ENCODE assay signal across 25 mouse cellular contexts in the genomic region with DNA sequence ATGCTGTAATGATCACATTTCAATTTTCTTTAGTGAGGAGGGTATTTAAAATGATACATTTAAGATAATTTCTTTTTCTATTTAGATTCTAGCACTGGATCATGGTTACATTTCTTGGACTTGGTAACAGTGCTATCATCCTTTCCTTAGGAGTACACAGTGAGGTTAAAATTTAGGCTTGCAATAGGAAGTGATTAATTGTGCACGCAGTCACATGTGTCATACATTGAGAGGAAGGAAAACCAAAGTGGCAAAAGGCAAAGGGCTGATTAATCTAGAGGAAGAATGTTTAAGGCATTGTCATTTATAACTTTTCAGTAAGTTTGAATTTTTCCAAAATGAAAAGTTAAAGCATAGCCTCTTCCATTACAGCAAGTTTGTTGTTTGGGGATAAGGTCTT.
DNase-seq lines count a peak whose midpoint lies in the region; ATAC-seq lines count a peak whose summit lies in the region.
"Had no signal": no experiment of that assay in that cellular context is flagged by ENCODE, and none has a peak within 500 bp of the region (broad histone marks: within the 10 kb centered on the region; RNA-seq: fewer than 3 reads in every experiment).

No protein-coding gene starts in this region.

- no peak overlapping the region for H3K4me3 ChIP-seq in heart, embryonic 10.5 days
- H3K4me3 ChIP-seq: embryonic facial prominence, embryonic 12.5 days; embryonic facial prominence, embryonic 15.5 days; gastrocnemius, adult 2 months; heart, adult 2 months; hindbrain, embryonic 12.5 days; hindbrain, embryonic 15.5 days had no signal

- ATAC-seq in granulocyte monocyte progenitor cell, adult 5-6 weeks (replicated peaks; ENCODE audit: poor library complexity, severe bottlenecking) = peak; percentile 59
- ATAC-seq: forebrain, embryonic 14.5 days; forebrain, postnatal 0 days; Patski had no signal

- WGBS in heart, embryonic 10.5 days = 79% methylated on average over 1 of the region's 1 CpGs

- no peaks in the 10 kb centered on the region for H3K27me3 ChIP-seq in heart, embryonic 10.5 days (ENCODE audit: insufficient read depth, poor library complexity, severe bottlenecking)
- H3K27me3 ChIP-seq: CH12.LX; embryonic facial prominence, embryonic 12.5 days; embryonic facial prominence, embryonic 15.5 days; hindbrain, embryonic 12.5 days; hindbrain, embryonic 15.5 days; Patski had no signal

- no peaks in the 10 kb centered on the region for H3K36me3 ChIP-seq in heart, embryonic 10.5 days
- H3K36me3 ChIP-seq: embryonic facial prominence, embryonic 12.5 days; embryonic facial prominence, embryonic 15.5 days; G1E; hindbrain, embryonic 12.5 days; hindbrain, embryonic 15.5 days had no signal

- H3K27ac ChIP-seq in heart, embryonic 10.5 days = no peak overlapping the region
- H3K27ac ChIP-seq: embryonic facial prominence, embryonic 12.5 days; embryonic facial prominence, embryonic 15.5 days; gastrocnemius, adult 2 months; heart, adult 2 months; hindbrain, embryonic 12.5 days; hindbrain, embryonic 15.5 days had no signal

- no peaks in the 10 kb centered on the region for H3K9me3 ChIP-seq in heart, embryonic 10.5 days
- H3K9me3 ChIP-seq: embryonic facial prominence, embryonic 12.5 days; embryonic facial prominence, embryonic 15.5 days; G1E; hindbrain, embryonic 12.5 days had no signal

- DNase-seq in heart, adult 11 months = peak; percentile 8
- no peak for DNase-seq in heart, embryonic 10.5 days (ENCODE audit: low spot score)
- peak; percentile 76 for DNase-seq in 416B (ENCODE audit: low read depth)
- no peak for DNase-seq in embryo, embryonic 10.5 days (ENCODE audit: low spot score)
- DNase-seq in T-cell, adult 2 months (ENCODE audit: low spot score) = no peak
- DNase-seq: adrenal gland, adult 2 months; adrenal gland, postnatal 14 days; B cell, adult 2 months; cerebellum, adult 11-12 months; cerebellum, adult 8-10 months; cerebellum, postnatal 10 days; cerebellum, postnatal 36 days; forebrain, postnatal 0 days; gastrocnemius, adult 2 months; gastrocnemius, postnatal 14 days; heart, adult 2 months had no signal

- H3K4me1 ChIP-seq in heart, embryonic 10.5 days = peaks cover 2% of the 10 kb centered on the region; the same call in 1 of the 2 replicates
- H3K4me1 ChIP-seq: embryonic facial prominence, embryonic 12.5 days; embryonic facial prominence, embryonic 15.5 days; hindbrain, embryonic 12.5 days; hindbrain, embryonic 15.5 days had no signal

Comparison
In these comparisons a context has a peak if more than half of its experiments do, and no peak if none do; other contexts are left out.
1. DNase-seq: peak in heart, adult 11 months (single experiment) and 416B (single experiment); none in heart, embryonic 10.5 days (single experiment), embryo, embryonic 10.5 days (single experiment) and T-cell, adult 2 months (single experiment).